In genomic region chr5:76923428-76923827, GRCm38 (mm10) we compare ENCODE assay signal across 9 mouse cellular contexts. TPM values are rescaled to one million over a fixed set of nuclear protein-coding genes. Genes with fewer than 3 reads are reported as not detected.
DNase-seq lines count a peak whose midpoint lies in the region; ATAC-seq and TF ChIP-seq lines count a peak whose summit lies in the region.
"Had no signal": no experiment of that assay in that cellular context is flagged by ENCODE, and none has a peak within 500 bp of the region (broad histone marks: within the 10 kb centered on the region; RNA-seq: fewer than 3 reads in every experiment).

No protein-coding gene starts in this region.

- no peak overlapping the region for H3K27ac ChIP-seq in midbrain, postnatal 0 days (ENCODE audit: low read depth, low read length)
- no peak overlapping the region for H3K27ac ChIP-seq in midbrain, embryonic 11.5 days (ENCODE audit: low read depth, low read length)
- H3K27ac ChIP-seq: lung, embryonic 15.5 days had no signal

- H3K27me3 ChIP-seq in midbrain, postnatal 0 days (ENCODE audit: insufficient read depth, low read length): no peaks in the 10 kb centered on the region
- H3K27me3 ChIP-seq in midbrain, embryonic 11.5 days (ENCODE audit: control insufficient read depth, insufficient read depth, low read length): no peaks in the 10 kb centered on the region
- H3K27me3 ChIP-seq: lung, embryonic 15.5 days had no signal

- no peak for ATAC-seq in midbrain, postnatal 0 days (ENCODE audit: low FRiP score)
- ATAC-seq in midbrain, embryonic 11.5 days (ENCODE audit: low FRiP score): no peak

- H3K9ac ChIP-seq in midbrain, postnatal 0 days (replicated peaks; ENCODE audit: low read length, poor library complexity, severe bottlenecking): no peak overlapping the region
- no peak overlapping the region for H3K9ac ChIP-seq in midbrain, embryonic 11.5 days (ENCODE audit: low read length)
- H3K9ac ChIP-seq: lung, embryonic 15.5 days had no signal

- intact Hi-C loops in heart, postnatal 10 days (cut with DNase I): no loop called here

- H3K4me1 ChIP-seq in midbrain, postnatal 0 days (ENCODE audit: insufficient read depth, low read length): no peaks in the 10 kb centered on the region
- no peaks in the 10 kb centered on the region for H3K4me1 ChIP-seq in midbrain, embryonic 11.5 days (ENCODE audit: control insufficient read depth, insufficient read depth, low read length)

- H3K4me2 ChIP-seq in midbrain, postnatal 0 days (ENCODE audit: low read depth, low read length, poor library complexity, severe bottlenecking): no peak overlapping the region
- no peak overlapping the region for H3K4me2 ChIP-seq in midbrain, embryonic 11.5 days
- H3K4me2 ChIP-seq: lung, embryonic 15.5 days had no signal

- H3K36me3 ChIP-seq in midbrain, postnatal 0 days (ENCODE audit: insufficient read depth, low read length): peaks cover 22% of the 10 kb centered on the region; the same call in 1 of the 2 replicates
- H3K36me3 ChIP-seq in midbrain, embryonic 11.5 days (ENCODE audit: control insufficient read depth, insufficient read depth, low read length): peaks cover 27% of the 10 kb centered on the region

- 83% methylated on average over 13 of the region's 13 CpGs for WGBS in midbrain, postnatal 0 days
- 94% methylated on average over 13 of the region's 13 CpGs for WGBS in midbrain, embryonic 11.5 days

- no peak overlapping the region for H3K4me3 ChIP-seq in midbrain, postnatal 0 days (ENCODE audit: low read depth, low read length)
- no peak overlapping the region for H3K4me3 ChIP-seq in midbrain, embryonic 11.5 days (ENCODE audit: low read depth, low read length)
- H3K4me3 ChIP-seq: lung, embryonic 15.5 days had no signal

- peak; percentile 74 for DNase-seq in midbrain, postnatal 0 days (ENCODE audit: low spot score)
- no peak for DNase-seq in midbrain, embryonic 11.5 days (ENCODE audit: low spot score, missing footprints)
- peak; percentile 92 to 93 for DNase-seq in cerebellum, postnatal 10 days
- DNase-seq in heart, postnatal 10 days: peak; percentile 81 to 85
- DNase-seq in layer of hippocampus, postnatal 36 days: peak; percentile 19 to 31
- DNase-seq in testis, postnatal 14 days (ENCODE audit: low spot score): peak; percentile 38
- no peak for DNase-seq in retina, embryonic 14.5 days (ENCODE audit: low spot score)
- no peak for DNase-seq in T-cell, adult 2 months (ENCODE audit: low spot score)

- no peaks in the 10 kb centered on the region for H3K9me3 ChIP-seq in midbrain, postnatal 0 days (ENCODE audit: low read length)
- H3K9me3 ChIP-seq in midbrain, embryonic 11.5 days (ENCODE audit: control insufficient read depth, low read length): peaks cover 12% of the 10 kb centered on the region; the same call in 1 of the 2 replicates
- H3K9me3 ChIP-seq: lung, embryonic 15.5 days had no signal

- TF ChIP-seq CTCF in midbrain, postnatal 0 days (IDR thresholded peaks at IDR 0.05): no peak

RNA-seq across cellular contexts. Expression of gene Aasdh, which starts 18.1 kb away (rescaled TPM):
- total RNA-seq in midbrain, postnatal 0 days (2014; rRNA removed): 11.0 and 16.3 TPM in 2 replicates
- polyA plus RNA-seq in midbrain, postnatal 0 days (2015; fragmentation: Nextera tagmentation; extraction: Ambion mirVana): 10.1 and 11.5 TPM in 2 replicates
- 15.6 and 17.3 TPM in 2 replicates for polyA plus RNA-seq in midbrain, embryonic 11.5 days (2014; fragmentation: Nextera tagmentation; extraction: Ambion mirVana)
- total RNA-seq in heart, postnatal 10 days (2021): 10 to 100 TPM; 10.1 to 14.4 TPM
- 10 to 100 TPM; 23.1 to 27.3 TPM for total RNA-seq in layer of hippocampus, postnatal 36 days (2021)

RNA-seq across cellular contexts. Expression of gene Paics, which starts 27.7 kb away (rescaled TPM):
- 96.6 and 116 TPM in 2 replicates for total RNA-seq in midbrain, postnatal 0 days (2014; rRNA removed)
- 137 and 144 TPM in 2 replicates for polyA plus RNA-seq in midbrain, postnatal 0 days (2015; fragmentation: Nextera tagmentation; extraction: Ambion mirVana)
- polyA plus RNA-seq in midbrain, embryonic 11.5 days (2014; fragmentation: Nextera tagmentation; extraction: Ambion mirVana): 417 and 427 TPM in 2 replicates
- 100 to 1,000 TPM; 166 to 168 TPM for total RNA-seq in heart, postnatal 10 days (2021)
- total RNA-seq in layer of hippocampus, postnatal 36 days (2021): 10 to 100 TPM; 84.2 to 92.1 TPM

RNA-seq across cellular contexts. Expression of gene Ppat, which starts 27.9 kb away (rescaled TPM):
- 10.7 and 14.0 TPM in 2 replicates for total RNA-seq in midbrain, postnatal 0 days (2014; rRNA removed)
- 7.8 and 8.2 TPM in 2 replicates for polyA plus RNA-seq in midbrain, postnatal 0 days (2015; fragmentation: Nextera tagmentation; extraction: Ambion mirVana)
- 39.5 and 39.6 TPM in 2 replicates for polyA plus RNA-seq in midbrain, embryonic 11.5 days (2014; fragmentation: Nextera tagmentation; extraction: Ambion mirVana)
- 10 to 100 TPM; 14.6 to 15.9 TPM for total RNA-seq in heart, postnatal 10 days (2021)
- 10 to 100 TPM; 16.3 to 16.5 TPM for total RNA-seq in layer of hippocampus, postnatal 36 days (2021)

RNA-seq across cellular contexts. Expression of gene Srp72, which starts 51.1 kb away (rescaled TPM):
- 69.8 and 80.3 TPM in 2 replicates for total RNA-seq in midbrain, postnatal 0 days (2014; rRNA removed)
- 74.3 and 76.7 TPM in 2 replicates for polyA plus RNA-seq in midbrain, postnatal 0 days (2015; fragmentation: Nextera tagmentation; extraction: Ambion mirVana)
- polyA plus RNA-seq in midbrain, embryonic 11.5 days (2014; fragmentation: Nextera tagmentation; extraction: Ambion mirVana): 71.9 and 74.5 TPM in 2 replicates
- total RNA-seq in heart, postnatal 10 days (2021): 10 to 100 TPM; 74.0 to 75.6 TPM
- 100 to 1,000 TPM in 1 of 2 experiments, 10 to 100 TPM in 1; 99.8 to 101 TPM for total RNA-seq in layer of hippocampus, postnatal 36 days (2021)

Comparison
In these comparisons a context has a peak if more than half of its experiments do, and no peak if none do; other contexts are left out.
1. DNase-seq: peak in midbrain, postnatal 0 days (single experiment), cerebellum, postnatal 10 days (2 of 2), heart, postnatal 10 days (2 of 2), layer of hippocampus, postnatal 36 days (2 of 2) and testis, postnatal 14 days (single experiment); none in midbrain, embryonic 11.5 days (single experiment), retina, embryonic 14.5 days (single experiment) and T-cell, adult 2 months (single experiment).